In the genomic region with DNA sequence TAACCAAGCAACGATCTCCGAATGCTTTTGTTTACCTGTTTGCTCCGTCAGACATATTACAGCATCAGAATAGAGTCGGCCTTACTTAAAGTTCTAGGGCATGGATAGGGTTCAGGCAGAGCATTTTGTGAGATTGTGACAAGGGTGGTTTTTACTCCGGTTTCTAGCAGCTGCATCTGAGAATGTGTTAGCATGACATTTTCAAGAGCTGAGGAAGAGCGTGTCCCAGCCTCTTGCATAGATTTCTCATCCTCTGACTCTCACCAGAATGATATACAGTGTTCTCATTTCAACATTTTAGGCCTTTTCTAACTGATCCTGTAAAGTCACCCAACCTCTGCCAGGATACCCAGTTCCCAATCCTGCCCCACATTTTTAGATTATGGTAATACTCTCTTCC, we compare ENCODE assay signal across 19 mouse cellular contexts.
"Had no signal": no experiment of that assay in that cellular context is flagged by ENCODE, and none has a peak within 500 bp of the region (broad histone marks: within the 10 kb centered on the region; RNA-seq: fewer than 3 reads in every experiment).

No protein-coding gene starts in this region.

- H3K4me1 ChIP-seq: limb, embryonic 10.5 days; limb, embryonic 13.5 days; liver, embryonic 12.5 days; liver, embryonic 15.5 days; lung, embryonic 15.5 days; neural tube, embryonic 12.5 days; neural tube, embryonic 15.5 days; stomach, embryonic 15.5 days had no signal

- ATAC-seq: intestine, postnatal 0 days; liver, embryonic 12.5 days had no signal

- DNase-seq: kidney, adult 2 months; kidney, postnatal 25 days; liver; lung, adult 18-20 months; lung, postnatal 14 days; lung, postnatal 4 days; midbrain, embryonic 14.5 days; spleen, adult 18-20 months; thymus, postnatal 25 days had no signal

- H3K4me3 ChIP-seq: limb, embryonic 10.5 days; limb, embryonic 13.5 days; liver, embryonic 12.5 days; liver, embryonic 15.5 days; lung, embryonic 15.5 days; neural tube, embryonic 12.5 days; neural tube, embryonic 15.5 days; stomach, embryonic 15.5 days had no signal

- H3K27ac ChIP-seq: kidney, postnatal 0 days; limb, embryonic 10.5 days; limb, embryonic 13.5 days; liver, embryonic 12.5 days; liver, embryonic 15.5 days; lung, embryonic 15.5 days; neural tube, embryonic 12.5 days; neural tube, embryonic 15.5 days; stomach, embryonic 15.5 days had no signal
